Mouse (Mus musculus) left cerebral cortex, adult 2 months (tissue): ENCODE measurements around the gene Tmco4. TPM values are rescaled to one million over a fixed set of nuclear protein-coding genes. Genes with fewer than 3 reads are reported as not detected.

Experiments used
- DNase-seq, 2 experiments: peaks; one replicate each; pipeline ENCODE4 v3.0.0; 2021 to 2022; ENCODE audit warnings: low spot score in 2 of 2, mixed read lengths in 1 of 2; ENCODE audit errors: extremely low spot score in 1 of 2
- H3K27ac ChIP-seq: fragments of 200-600 bp; 2 replicates; pipeline ENCODE4 v1.8.1; 2022
- H3K4me3 ChIP-seq: fragments of 200-600 bp; 2 replicates; pipeline ENCODE4 v1.8.1; 2022
- CTCF ChIP-seq: fragments of 200-600 bp; IDR thresholded peaks from 2 replicates; pipeline ENCODE4 v1.8.1; 2022; ENCODE audit warnings: antibody characterized with exemption, mild to moderate bottlenecking, moderate library complexity
- intact Hi-C: fragments of 180-260 bp; cut with DNase I; formaldehyde crosslinking; loops from one replicate; pipeline ENCODE4 v1.15.1; 2025
- total RNA-seq, 2 experiments: library from RNA; stranded (reverse); gene quantifications; 2 replicates each; pipeline ENCODE4 v1.2.3; 2021

The Tmco4 gene
- total RNA-seq, 2 experiments from 2014 or later: 2.0 to 3.7 TPM

DNA sequence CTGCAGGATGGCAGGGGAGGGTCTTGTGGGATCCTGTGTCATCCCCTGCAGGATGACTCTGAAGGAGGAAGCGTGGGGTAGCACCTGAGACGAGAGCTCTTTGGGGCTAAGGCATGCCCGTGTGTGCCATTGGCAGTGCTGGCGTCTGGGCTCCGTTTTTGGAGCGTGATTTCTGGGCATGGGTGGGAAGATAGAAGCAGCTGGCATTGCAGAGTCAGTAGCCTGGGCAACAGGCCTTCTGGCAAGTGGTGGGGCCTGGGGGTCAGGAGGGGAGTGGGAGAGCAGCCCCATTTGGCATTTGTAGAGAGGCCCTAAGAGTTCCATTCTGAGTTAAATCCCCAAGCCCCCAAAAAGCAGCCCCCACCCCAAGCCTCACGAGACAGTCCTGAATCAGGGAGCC is 80.1 kb downstream of the Tmco4 start:
- TF ChIP-seq CTCF: no peak
- H3K27ac ChIP-seq: no peak overlapping the region
- intact Hi-C loops: no loop called here
- H3K4me3 ChIP-seq: no peak overlapping the region
- DNase-seq: no peak

DNA sequence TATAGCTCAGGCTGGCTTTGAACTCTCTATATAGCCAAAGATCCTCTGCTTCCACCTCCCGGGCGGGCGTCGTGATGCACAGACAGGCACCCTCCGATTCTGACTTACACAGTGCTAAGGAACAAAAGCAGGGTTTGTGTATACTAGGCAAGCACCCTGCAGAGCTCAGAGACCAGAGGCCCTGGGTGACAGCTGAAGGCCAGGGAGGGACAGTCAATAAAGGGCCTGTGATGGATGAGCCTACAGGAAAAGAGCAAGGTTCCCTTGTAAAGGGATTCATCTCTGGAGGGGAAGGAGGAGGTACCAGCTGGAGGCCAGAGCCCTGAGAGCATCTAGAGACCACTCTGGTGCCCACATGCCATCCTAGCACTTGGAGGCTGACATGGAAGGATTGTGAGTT is 80.7 kb downstream of the Tmco4 start:
- H3K4me3 ChIP-seq: no peak overlapping the region
- DNase-seq: no peak
- no peak for TF ChIP-seq CTCF
- no peak overlapping the region for H3K27ac ChIP-seq
- intact Hi-C loops: no loop called here

DNA sequence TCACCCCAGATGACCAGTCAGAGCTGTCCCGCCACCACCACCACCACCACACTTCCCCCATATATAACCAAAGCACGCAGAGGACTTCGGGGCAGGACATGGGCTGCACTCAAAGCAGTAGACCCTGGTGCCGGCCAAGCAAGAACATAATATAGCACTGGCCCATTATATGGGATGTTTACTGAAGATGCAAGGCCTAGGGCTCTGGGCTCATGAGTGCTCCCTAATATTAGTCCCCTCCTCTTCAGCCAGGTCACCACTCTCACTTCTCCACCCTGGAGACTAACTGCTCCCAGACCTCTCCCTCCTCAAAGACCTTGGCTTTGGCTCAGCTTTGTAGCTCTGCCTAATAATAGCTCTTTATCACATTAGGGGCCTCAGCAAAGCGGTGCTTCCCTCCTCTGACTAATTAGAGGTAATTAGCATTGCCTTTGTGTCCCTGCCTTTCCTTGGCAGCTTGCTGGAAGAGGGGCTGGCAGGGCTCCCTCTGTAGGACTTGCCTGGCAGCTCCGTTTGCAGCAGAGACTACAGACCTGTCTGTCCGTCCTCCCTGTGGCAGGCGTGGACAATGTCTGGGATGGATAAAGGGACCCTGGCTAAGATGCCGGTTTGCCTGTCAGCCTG is 81.7 kb downstream of the Tmco4 start:
- Histone ChIP-seq H3K27ac (no peak overlapping the region), H3K4me3 (no peak overlapping the region)
- intact Hi-C loops: no loop called here
- peak; percentile 58 for TF ChIP-seq CTCF
- DNase-seq: peak; percentile 47 to 70

DNA sequence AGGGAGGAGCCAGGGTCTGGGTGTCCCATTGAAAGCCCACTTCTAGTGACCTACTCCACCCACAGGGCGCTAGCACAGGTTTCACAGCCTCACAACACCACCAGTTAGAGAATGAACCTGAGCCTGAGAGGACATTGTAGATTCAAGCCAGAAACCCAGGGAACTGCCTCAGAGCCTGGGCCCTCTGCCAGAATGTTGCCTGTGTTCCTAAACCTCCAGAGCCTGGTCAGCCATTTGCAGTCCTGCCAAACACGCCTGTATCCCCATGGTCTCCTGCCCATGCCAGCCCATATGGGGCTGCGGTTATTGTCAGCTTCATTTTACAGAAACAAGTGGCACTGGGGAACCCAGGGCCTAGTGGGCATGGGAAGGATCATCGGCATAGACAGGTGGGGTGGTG is 82.6 kb downstream of the Tmco4 start:
- H3K4me3 ChIP-seq: no peak overlapping the region
- intact Hi-C loops: no loop called here
- no peak overlapping the region for H3K27ac ChIP-seq
- TF ChIP-seq CTCF: no peak
- peak in 1 of 2 experiments; percentile 24 for DNase-seq

DNA sequence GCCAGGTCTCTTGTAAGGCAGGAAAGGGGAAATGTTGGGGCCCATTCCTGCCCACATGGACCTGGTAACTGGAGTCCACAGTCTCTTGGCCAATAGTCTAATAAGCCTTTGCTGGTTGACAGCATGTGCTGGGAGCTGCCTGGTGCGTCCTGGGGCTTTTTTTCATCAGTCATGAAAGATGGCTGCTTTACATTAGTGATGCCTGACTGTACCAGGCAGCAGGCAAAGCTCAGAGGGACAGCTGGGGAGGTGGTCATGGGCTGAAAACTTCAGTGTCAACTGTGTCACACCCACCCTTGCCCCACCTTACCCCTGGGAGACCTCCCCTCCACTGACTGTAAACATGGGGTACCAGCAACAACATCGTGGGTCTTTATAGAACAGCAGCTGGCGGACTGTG is 83.1 kb downstream of the Tmco4 start:
- no peak for DNase-seq
- Histone ChIP-seq H3K27ac (no peak overlapping the region), H3K4me3 (no peak overlapping the region)
- intact Hi-C loops: no loop called here
- no peak for TF ChIP-seq CTCF

DNA sequence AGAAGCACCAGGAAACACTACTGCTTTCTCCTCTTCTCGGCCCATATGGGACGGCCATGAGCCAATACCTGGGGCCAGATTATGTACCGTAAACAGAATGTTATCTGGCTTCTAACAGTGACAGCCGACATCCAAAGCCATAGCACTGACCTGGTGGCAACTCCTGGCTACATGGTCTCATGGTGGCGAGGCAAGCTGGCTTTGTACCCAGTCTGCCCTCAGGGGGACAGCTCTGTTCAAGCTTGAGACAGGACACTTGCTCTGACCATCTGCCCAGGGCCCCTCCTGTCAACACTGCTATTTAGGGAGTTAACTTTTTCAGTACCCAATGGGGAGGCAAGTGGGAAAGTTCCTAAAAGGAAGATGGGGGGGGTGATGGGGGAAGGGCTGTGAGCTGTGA is 84.6 kb downstream of the Tmco4 start:
- Histone ChIP-seq H3K27ac (no peak overlapping the region), H3K4me3 (no peak overlapping the region)
- DNase-seq: no peak
- intact Hi-C loops: no loop called here
- no peak for TF ChIP-seq CTCF

DNA sequence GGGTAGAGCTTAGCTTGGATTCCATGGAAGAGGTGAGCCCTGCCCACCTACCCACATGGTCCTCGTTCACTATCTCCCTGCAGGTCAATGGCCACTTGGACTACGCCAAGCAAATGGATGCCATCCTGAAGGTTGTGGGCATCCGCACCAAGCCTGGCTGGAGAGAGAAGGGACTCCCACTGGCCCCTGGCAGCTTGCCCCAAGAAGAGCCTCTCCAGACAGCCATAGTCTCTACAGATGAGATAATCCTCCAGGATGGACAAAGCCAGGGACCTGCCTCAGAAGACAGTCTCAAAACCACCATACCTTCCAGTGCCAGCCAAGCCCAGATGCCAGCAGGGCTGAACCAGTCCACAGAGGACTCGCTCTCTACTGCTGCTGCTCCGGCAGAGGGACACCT is 85.3 kb downstream of the Tmco4 start:
- TF ChIP-seq CTCF: no peak
- no peak for DNase-seq
- intact Hi-C loops: no loop called here
- H3K4me3 ChIP-seq: no peak overlapping the region
- no peak overlapping the region for H3K27ac ChIP-seq

DNA sequence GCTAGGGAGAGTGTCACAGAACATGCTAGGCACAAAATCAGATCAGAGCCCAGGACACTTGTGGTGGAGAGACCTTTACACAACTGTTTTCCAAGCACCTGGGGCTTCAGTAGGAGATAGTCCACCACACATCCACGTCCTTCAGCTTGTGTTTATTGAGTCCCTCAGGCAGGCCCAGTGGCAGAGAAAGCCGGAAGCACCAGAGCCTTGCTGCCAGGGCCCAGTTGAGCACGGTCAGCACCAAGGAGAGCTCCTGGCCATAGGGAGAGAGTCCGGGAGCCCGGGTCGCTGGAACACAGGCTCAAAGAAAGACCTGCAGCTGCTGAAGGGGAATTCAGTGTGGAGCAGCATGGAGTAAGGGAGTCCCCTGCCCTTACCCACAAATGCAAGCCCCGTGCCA is 86.9 kb downstream of the Tmco4 start:
- H3K27ac ChIP-seq: no peak overlapping the region
- no peak for DNase-seq
- intact Hi-C loops: no loop called here
- no peak for TF ChIP-seq CTCF
- H3K4me3 ChIP-seq: no peak overlapping the region

DNA sequence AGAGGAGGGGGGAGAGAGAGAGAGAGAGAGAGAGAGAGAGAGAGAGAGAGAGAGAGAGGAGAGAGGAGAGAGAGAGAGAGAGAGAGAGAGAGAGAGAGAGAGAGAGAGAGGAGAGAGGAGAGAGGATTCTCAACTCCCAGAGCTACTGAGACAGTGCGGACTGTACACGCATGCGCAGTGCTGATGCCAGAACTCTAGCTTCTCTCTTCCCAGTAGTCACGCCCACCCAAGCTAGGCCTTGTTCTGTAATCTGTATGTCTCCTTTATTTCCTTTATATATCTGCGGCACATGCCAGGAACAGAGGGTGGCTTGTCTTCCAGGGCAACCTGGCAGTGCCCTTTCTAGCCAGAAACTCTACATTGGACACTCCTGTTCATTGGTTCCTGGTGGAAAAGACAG is 92.1 kb downstream of the Tmco4 start:
- Histone ChIP-seq H3K27ac (no peak overlapping the region), H3K4me3 (no peak overlapping the region)
- no peak for DNase-seq
- intact Hi-C loops: loop anchor here (5.0 kb wide), 1 partner anchor 63 kb away; no protein-coding TSS in a partner anchor
- no peak for TF ChIP-seq CTCF

DNA sequence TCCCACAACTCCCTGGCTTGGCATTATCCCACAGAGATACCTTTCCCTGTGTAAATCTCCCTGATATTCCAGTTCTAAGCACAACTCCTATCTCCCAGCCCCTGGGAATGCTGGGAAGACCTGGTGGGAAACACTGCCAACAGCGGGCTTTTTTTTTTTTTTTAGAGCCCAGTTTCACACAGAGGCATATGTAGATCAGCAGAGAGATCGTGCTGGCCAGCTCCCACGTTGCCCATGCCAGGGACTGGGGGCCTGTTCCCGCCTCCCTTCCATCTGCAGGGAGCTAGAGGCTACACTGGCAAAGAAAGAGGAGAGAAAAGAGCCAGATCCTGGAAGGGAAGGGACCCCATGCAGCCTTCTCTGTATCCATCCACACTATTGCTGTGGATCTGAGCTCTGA is 95.6 kb downstream of the Tmco4 start:
- TF ChIP-seq CTCF: no peak
- no peak overlapping the region for H3K4me3 ChIP-seq
- H3K27ac ChIP-seq: peak overlapping the region; percentile 81
- peak in 1 of 2 experiments; percentile 61 for DNase-seq
- intact Hi-C loops: loop anchor here (5.0 kb wide), 1 partner anchor 66 kb away; no protein-coding TSS in a partner anchor

DNA sequence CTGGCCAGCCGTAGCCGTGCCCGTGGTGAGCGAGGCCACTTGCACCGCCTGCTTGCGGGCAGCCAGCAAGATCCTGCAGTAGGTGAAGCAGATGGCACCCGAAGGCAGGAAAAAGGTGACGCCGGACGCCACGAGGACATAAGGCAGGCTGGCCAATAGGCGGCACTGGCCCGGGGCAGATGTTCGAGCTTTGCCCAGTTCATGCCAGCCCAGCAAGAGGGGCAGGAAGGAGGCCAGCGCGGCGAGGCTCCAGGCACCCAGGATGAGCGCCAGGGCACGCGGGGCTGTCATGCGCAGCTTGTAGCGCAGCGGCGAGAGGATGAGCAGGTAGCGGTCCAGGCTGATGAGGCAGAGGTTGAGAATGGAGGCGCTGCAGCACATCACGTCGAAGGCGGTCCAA is 101.4 kb downstream of the Tmco4 start:
- H3K27ac ChIP-seq: peak overlapping the region; percentile 90
- intact Hi-C loops: no loop called here
- TF ChIP-seq CTCF: no peak; the same call in 1 of the 2 replicates
- peak overlapping the region; percentile 74 for H3K4me3 ChIP-seq
- DNase-seq: no peak

DNA sequence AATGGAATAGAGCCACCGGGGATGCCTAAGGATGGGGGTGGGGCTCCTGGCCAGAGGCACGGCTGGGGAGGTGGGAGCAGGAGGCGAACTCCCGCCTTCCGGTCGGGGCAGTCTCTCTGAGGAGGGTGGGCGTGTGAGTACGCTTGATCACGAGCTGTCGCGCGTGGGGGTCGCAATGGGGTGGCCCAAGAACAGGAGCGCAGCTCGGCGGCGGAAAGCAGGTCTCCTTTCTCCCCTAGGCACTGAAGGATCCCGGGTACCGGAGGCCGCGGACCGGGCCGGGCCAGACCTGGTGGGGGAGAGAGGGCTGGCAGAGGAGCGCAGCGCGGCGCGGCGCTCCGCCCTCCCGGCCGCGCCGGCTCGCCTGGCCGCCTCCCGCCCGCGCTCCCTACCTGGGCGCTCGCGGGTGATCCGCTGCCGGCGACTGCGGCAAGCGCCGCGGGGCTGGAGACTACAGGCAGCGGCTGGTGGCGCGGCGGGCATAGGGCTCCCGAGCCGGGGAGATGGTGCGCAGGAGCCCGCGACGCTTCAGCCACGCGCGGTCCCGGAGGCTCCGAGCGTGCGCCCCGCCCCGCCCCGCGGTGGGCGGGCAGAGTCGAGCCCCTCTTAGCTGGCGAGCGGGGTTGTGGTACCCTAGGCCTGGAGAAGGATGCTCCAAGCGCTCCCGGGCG is 102.5 kb downstream of the Tmco4 start, which contains the start of gene Htr6:
Htr6 (minus strand) TSS at position 530 of the 671 bp plus-strand sequence.
- Histone ChIP-seq H3K4me3 (peak within 1 kb of the TSS; percentile 74), H3K27ac (peak within 1 kb of the TSS; percentile 90)
- no peak for TF ChIP-seq CTCF
- intact Hi-C loops: loop anchor here (1.0 kb wide), 1 partner anchor 153 kb away; no protein-coding TSS in a partner anchor
- peak; percentile 59 for DNase-seq
